Mouse (Mus musculus): ENCODE measurements around the gene Fermt1. TPM values are rescaled to one million over a fixed set of nuclear protein-coding genes. Genes with fewer than 3 reads are reported as not detected.

The Fermt1 gene
- total and polyA plus RNA-seq, 2 experiments from 2014 or later: not detected

DNA sequence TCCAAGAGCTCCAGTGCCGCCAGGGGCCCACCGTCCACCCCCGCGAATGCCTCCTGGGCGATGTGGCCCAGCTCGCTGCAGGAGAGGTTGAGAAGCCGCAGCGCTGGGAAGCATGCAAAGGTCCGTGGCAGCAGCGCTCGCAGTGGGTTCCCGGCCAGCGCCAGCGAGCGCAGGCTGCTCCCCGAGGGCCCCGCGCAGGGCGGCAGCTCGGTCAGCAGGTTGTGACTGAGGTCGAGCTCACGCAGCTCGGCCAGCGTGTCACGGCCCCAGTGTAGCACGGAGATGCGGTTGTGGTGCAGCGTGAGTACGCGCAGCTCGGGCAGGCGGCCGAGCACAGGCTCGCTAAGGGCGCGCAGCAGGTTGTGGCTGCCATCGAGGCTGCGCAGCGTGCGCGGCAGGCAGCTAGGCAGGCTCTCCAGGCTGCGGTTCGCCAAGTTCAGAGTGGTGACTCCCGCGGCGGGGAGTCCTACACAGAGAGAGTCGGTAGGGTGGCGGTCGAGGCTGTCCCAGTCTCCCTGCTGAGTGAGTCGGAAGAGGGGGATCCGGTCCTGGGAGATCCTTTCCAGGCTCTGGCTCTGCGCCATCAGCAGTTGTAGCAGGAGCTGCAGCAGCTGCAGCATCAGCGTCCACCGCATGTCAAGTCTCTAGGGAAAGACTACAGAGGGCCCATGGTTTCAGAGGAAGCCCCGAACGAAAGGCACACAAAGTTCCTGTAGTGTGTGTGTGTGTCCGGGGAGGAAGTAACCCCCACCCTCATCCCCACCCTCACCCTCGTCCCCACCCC lies 66.3 kb downstream of the Fermt1 start:
- H3K4me1 ChIP-seq (ENCODE audit: insufficient read depth): no peaks in the 10 kb centered on the region
- DNase-seq (peak; percentile 81), ATAC-seq (peak; percentile 87)
- H3K27me3 ChIP-seq (ENCODE audit: insufficient read depth, low read length): peaks cover 34% of the 10 kb centered on the region
- no peaks in the 10 kb centered on the region for H3K9me3 ChIP-seq (ENCODE audit: low read length)
- H3K36me3 ChIP-seq (ENCODE audit: insufficient read depth): no peaks in the 10 kb centered on the region
- no peak overlapping the region for H3K27ac ChIP-seq (ENCODE audit: low read depth, low read length)
- peak overlapping the region; percentile 39 for H3K9ac ChIP-seq
- no peak for TF ChIP-seq CTCF (IDR thresholded peaks at IDR 0.05; ENCODE audit: low read depth)
- peak overlapping the region; percentile 47 for H3K4me3 ChIP-seq (ENCODE audit: low read depth, low read length)
- WGBS: 1% methylated on average over 58 of the region's 58 CpGs
- H3K4me2 ChIP-seq (ENCODE audit: low read depth): peak overlapping the region; percentile 91

DNA sequence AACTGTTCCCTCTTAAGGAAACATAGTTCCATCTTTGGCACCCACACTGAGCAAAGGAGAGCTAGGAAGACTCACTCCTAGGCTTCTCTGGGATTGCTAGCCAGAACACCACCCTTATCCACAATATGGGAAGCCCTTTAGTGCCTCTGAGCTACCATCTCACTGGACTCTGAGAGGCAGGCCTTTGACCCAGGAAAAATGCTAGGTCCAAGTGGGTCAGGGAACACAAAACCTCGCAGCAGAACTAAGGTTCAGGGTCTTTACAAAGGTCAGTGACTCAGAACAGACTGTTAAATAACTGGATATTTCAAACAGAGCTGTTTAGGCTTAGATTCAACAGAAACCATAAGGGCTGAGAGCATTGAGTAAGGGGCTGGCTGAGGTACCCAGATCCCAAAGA lies 68.7 kb downstream of the Fermt1 start:
- no peak for DNase-seq
- Histone ChIP-seq H3K27ac (ENCODE audit: low read depth, low read length) (no peak overlapping the region), H3K27me3 (ENCODE audit: insufficient read depth, low read length) (peaks cover 32% of the 10 kb centered on the region), H3K9ac (no peak overlapping the region), H3K9me3 (ENCODE audit: low read length) (no peaks in the 10 kb centered on the region), H3K4me3 (ENCODE audit: low read depth, low read length) (no peak overlapping the region), H3K4me2 (ENCODE audit: low read depth) (no peak overlapping the region), H3K4me1 (ENCODE audit: insufficient read depth) (no peaks in the 10 kb centered on the region), H3K36me3 (ENCODE audit: insufficient read depth) (no peaks in the 10 kb centered on the region)
- ATAC-seq: no peak
- no peak for TF ChIP-seq CTCF (IDR thresholded peaks at IDR 0.05; ENCODE audit: low read depth)
- WGBS: 63% methylated on average over 1 of the region's 1 CpGs

DNA sequence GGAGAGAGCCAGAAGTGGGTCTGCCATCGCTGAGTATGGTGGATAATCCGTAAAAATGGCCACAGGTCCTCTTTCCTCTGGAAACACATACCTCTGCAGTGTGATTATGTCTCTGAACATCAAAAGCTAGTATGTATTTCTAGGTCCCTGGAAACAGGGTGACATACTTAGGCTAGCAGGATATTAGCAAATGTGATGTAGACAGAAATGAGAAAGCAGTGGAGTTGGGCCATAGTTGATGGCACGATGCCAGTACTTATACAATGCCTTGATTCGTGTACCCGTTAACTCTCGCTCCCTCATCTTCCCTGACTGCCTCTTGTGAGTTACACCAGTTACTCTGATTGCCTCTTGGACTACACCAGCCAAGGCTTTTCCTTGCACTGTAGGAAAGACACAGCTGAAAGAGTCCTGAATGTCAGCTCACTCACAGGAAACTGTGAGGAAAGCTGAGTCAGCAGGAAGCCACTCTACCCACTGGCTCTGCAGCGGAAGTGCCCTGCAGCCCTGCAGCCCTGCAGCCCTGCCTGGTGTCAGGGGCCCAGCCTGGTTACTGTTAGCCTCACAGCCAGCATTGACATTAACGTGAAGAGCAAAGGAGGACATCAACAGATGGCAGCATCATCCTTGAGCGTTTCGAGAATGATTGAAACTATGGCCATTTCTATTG lies 71.9 kb downstream of the Fermt1 start:
- DNase-seq: no peak

DNA sequence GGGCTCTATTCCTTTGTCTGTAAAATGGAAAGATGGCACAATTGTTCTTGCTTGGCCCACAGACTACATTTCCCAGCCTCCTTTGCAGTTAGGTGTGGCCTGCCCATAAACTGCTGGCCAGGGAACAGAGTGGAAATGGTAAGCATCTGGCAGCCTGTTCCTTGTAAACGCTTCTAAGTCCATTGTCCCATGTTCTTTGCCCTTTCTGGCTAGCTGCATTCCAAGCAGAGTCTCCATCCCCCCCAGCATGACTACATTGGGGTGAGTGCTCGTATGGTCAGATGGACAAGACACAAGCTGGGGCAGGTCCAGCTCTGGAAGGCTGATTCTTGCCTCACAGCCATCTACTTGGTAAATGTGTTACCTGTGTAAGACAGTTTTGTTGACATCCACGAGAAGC lies 74.0 kb downstream of the Fermt1 start:
- H3K4me3 ChIP-seq (ENCODE audit: low read depth, low read length): no peak overlapping the region
- no peaks in the 10 kb centered on the region for H3K4me1 ChIP-seq (ENCODE audit: insufficient read depth)
- TF ChIP-seq CTCF (IDR thresholded peaks at IDR 0.05; ENCODE audit: low read depth): no peak
- WGBS: 71% methylated on average over 3 of the region's 3 CpGs
- DNase-seq (no peak), ATAC-seq (no peak)
- no peaks in the 10 kb centered on the region for H3K27me3 ChIP-seq (ENCODE audit: insufficient read depth, low read length)
- no peaks in the 10 kb centered on the region for H3K9me3 ChIP-seq (ENCODE audit: low read length)
- H3K4me2 ChIP-seq (ENCODE audit: low read depth): no peak overlapping the region
- no peak overlapping the region for H3K27ac ChIP-seq (ENCODE audit: low read depth, low read length)
- peaks cover 12% of the 10 kb centered on the region; the same call in 1 of the 2 replicates for H3K36me3 ChIP-seq (ENCODE audit: insufficient read depth)
- H3K9ac ChIP-seq: no peak overlapping the region

More for the DNA sequence above, 71.9 kb downstream of the Fermt1 start:
- no peak overlapping the region for H3K4me3 ChIP-seq (ENCODE audit: low read depth, low read length)
- H3K4me1 ChIP-seq (ENCODE audit: insufficient read depth): no peaks in the 10 kb centered on the region
- no peak overlapping the region for H3K27ac ChIP-seq (ENCODE audit: low read depth, low read length)
- WGBS: 73% methylated on average over 10 of the region's 10 CpGs
- H3K4me2 ChIP-seq (ENCODE audit: low read depth): no peak overlapping the region
- H3K9me3 ChIP-seq (ENCODE audit: low read length): no peaks in the 10 kb centered on the region
- H3K36me3 ChIP-seq (ENCODE audit: insufficient read depth): no peaks in the 10 kb centered on the region
- peaks cover 9% of the 10 kb centered on the region for H3K27me3 ChIP-seq (ENCODE audit: insufficient read depth, low read length)
- no peak for TF ChIP-seq CTCF (IDR thresholded peaks at IDR 0.05; ENCODE audit: low read depth)
- no peak overlapping the region for H3K9ac ChIP-seq
- ATAC-seq: no peak

DNA sequence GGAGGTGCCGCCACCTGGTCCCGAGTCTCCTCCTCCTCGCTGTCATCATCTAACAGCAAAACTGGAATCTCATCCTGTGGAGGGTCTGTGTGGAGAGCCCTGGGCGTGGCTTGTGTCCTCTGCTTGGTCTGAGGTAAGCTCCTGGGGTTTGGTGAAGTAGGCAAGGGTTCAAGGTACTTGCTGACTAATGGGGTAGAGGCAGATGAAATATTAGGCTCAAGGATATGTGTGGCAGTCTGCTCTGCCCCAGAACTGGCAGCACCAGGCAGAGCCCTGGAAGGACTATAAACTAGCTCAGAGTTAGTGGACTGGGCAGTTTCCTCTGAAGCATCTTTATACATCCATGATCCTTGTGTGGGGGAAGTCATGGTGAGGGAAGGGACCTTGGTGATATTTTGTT lies 75.4 kb downstream of the Fermt1 start:
- DNase-seq: no peak
- no peak overlapping the region for H3K9ac ChIP-seq
- H3K4me2 ChIP-seq (ENCODE audit: low read depth): no peak overlapping the region
- H3K27me3 ChIP-seq (ENCODE audit: insufficient read depth, low read length): no peaks in the 10 kb centered on the region
- no peak overlapping the region for H3K27ac ChIP-seq (ENCODE audit: low read depth, low read length)
- no peak overlapping the region for H3K4me3 ChIP-seq (ENCODE audit: low read depth, low read length)
- no peaks in the 10 kb centered on the region for H3K4me1 ChIP-seq (ENCODE audit: insufficient read depth)
- TF ChIP-seq CTCF (IDR thresholded peaks at IDR 0.05; ENCODE audit: low read depth): no peak
- 88% methylated on average over 4 of the region's 4 CpGs for WGBS
- ATAC-seq: no peak
- H3K9me3 ChIP-seq (ENCODE audit: low read length): no peaks in the 10 kb centered on the region
- peaks cover 18% of the 10 kb centered on the region; the same call in 1 of the 2 replicates for H3K36me3 ChIP-seq (ENCODE audit: insufficient read depth)

DNA sequence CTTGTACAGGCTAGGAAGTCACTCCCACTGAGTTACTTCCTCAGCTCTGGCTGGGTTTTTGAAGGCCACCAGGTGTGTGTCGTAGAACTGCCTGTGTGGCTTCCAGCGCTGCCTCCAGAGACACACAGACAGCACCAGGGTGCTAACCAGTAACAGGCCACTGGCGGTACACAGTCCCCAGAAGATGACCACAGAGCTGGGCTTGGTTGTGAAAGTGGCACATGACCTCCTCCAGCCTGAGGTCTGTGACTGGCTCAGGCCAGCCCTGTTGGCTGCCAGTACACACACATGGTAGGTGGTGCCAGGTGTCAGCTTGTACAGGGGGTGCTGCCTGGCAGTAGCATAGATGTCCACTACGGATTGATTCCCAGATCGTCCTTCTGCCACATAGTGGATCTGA lies 76.0 kb downstream of the Fermt1 start:
- Histone ChIP-seq H3K27ac (ENCODE audit: low read depth, low read length) (no peak overlapping the region), H3K9ac (no peak overlapping the region), H3K9me3 (ENCODE audit: low read length) (no peaks in the 10 kb centered on the region), H3K27me3 (ENCODE audit: insufficient read depth, low read length) (no peaks in the 10 kb centered on the region), H3K4me1 (ENCODE audit: insufficient read depth) (no peaks in the 10 kb centered on the region), H3K4me3 (ENCODE audit: low read depth, low read length) (no peak overlapping the region), H3K4me2 (ENCODE audit: low read depth) (no peak overlapping the region), H3K36me3 (ENCODE audit: insufficient read depth) (peaks cover 21% of the 10 kb centered on the region; the same call in 1 of the 2 replicates)
- DNase-seq: no peak
- WGBS: 93% methylated on average over 5 of the region's 5 CpGs
- ATAC-seq: no peak
- TF ChIP-seq CTCF (IDR thresholded peaks at IDR 0.05; ENCODE audit: low read depth): no peak

DNA sequence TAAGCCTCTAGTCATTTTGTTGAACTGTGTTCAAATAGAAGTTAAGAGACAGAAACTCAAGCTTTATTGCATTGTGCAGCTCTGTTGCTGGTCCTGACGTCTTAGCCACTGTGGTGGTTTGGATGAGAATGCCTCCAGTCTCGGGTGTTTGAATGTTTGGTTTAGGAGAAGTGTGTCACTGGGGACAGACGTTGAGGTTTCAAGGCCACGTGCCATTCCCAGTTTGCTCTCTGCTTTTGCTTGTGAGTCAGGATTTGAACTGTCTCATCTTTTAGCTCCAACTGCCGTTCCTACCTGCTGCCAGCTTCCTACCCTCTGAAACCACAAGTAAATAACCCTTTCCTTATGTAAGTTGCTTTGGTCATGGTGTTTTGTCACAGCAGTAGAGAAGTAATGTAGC lies 78.2 kb downstream of the Fermt1 start:
- Histone ChIP-seq H3K27me3 (ENCODE audit: insufficient read depth, low read length) (no peaks in the 10 kb centered on the region), H3K9me3 (ENCODE audit: low read length) (no peaks in the 10 kb centered on the region), H3K4me1 (ENCODE audit: insufficient read depth) (no peaks in the 10 kb centered on the region), H3K4me3 (ENCODE audit: low read depth, low read length) (no peak overlapping the region), H3K36me3 (ENCODE audit: insufficient read depth) (peaks cover 22% of the 10 kb centered on the region; the same call in 1 of the 2 replicates), H3K27ac (ENCODE audit: low read depth, low read length) (no peak overlapping the region), H3K4me2 (ENCODE audit: low read depth) (no peak overlapping the region), H3K9ac (no peak overlapping the region)
- ATAC-seq (no peak), DNase-seq (no peak)
- TF ChIP-seq CTCF (IDR thresholded peaks at IDR 0.05; ENCODE audit: low read depth): no peak
- 85% methylated on average over 5 of the region's 5 CpGs for WGBS
